Mouse (Mus musculus) layer of hippocampus, adult 9-10 months (tissue): Measurements from ENCODE around the gene Nexn.
"Not testable (repeated sequence)": the region's sequence is repeated elsewhere in the genome, so short reads cannot be mapped to it uniquely, and the experiment has no call there.

Source experiments
- DNase-seq: peaks from one replicate; pipeline ENCODE4 v3.0.0; 2022; ENCODE audit warnings: low spot score

Nexn gene

DNA sequence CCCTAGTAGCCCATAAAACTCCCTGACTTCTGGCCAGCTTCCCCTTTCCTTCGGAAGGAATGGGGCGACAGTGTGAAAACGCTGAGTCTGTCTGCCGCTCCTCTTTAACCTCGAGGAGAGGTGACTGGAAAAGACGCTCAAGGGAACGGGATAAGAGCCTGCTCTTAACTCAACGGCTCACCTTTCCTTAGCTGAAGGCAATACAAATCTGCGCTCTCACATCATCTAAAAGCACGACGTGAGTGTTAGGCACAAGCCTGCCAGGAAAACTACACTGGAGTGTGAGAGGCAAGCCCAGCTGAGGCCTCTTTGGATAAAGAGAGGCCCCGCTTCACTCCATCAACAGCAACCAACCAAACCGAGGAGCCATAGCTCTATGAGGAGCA, at the start of gene Nexn:
TSS of gene Nexn (minus strand) at position 315 of the 386 bp plus-strand sequence.
- no peak for DNase-seq

DNA sequence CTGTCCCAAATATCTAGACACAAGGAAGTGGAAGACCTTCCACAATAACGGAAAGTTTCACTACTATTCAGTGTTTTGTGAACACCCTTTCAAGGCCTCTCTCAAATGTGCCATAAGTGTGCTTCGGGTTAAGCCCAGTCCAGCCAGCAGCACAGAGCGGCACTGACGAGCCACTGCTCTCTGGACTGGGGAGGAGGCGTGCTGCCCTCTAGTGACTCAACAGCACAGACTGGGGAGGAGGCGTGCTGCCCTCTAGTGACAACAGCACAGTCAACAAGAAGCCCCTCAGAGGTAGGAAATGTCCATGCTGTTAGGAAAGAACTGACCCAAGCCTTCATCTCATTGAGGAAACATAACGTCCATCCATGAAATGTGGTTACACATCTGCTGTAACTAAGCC, 49.5 kb upstream of the Nexn start:
- peak; percentile 37 for DNase-seq

DNA sequence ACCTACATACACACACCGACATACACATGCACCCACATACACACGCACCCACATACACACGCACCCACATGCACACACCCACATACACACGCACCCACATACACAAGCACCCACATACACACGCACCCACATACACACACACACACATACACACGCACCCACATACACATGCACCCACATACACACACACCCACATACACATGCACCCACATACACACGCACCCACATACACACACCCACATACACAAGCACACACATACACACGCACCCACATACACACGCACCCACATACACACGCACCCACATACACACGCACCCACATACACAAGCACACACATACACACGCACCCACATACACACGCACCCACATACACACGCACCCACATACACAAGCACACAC, 48.5 kb upstream of the Nexn start:
- not testable (repeated sequence) for DNase-seq

DNA sequence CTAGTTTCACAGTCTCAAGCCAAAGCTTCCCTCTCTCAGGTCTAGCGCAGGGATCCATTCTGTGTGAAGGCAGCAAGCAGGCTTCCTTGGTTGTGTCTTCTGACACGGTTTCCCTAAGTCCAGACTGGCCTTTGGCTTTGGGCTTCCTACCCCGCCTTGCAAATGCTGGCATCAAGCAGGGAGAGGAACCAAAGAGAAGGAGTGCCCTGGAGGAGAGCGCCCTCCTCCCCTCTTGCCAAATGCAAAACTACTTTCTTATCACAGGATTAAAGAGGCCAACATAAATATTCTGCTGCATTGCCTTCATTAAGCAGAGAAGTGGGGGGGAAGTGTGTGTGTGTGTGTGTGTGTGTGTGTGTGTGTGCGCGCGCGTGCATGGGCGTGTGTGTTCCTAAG, 43.1 kb upstream of the Nexn start:
- no peak for DNase-seq

DNA sequence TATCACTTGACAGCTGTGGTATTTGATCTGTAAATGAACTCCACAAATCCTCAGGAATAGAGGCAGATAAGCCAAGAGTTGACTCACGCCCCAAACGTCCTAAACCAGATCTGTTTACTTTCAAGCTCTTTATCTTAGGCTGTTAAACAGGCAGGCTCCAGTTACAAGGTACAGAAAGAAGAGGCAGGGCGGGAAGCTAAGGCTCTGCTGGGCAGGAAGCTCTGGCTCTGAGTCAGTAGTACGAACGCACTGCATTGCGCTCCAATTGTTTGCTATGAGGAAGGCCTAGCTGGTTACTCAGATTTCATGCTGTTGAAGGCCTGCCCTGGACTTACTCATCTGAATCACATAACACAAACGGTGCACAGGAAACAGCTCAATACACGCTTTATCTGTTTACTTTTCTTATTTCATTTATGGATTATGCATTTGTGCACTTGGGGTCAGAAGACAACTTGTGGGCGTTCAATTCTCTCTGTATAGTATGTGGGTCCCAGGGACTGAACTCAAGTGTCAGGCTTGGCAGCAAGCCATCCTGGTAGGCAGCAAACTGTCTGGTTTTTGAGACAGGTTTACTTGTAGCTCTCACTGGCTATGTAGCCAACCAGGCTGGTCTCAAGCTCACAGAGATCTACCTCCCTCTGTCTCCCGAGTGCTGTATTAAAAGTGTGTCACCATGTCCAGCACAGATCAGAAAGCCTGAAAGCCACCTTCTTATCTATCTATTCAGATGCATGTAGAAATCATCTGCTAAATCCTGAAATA, 42.5 kb upstream of the Nexn start:
- no peak for DNase-seq

DNA sequence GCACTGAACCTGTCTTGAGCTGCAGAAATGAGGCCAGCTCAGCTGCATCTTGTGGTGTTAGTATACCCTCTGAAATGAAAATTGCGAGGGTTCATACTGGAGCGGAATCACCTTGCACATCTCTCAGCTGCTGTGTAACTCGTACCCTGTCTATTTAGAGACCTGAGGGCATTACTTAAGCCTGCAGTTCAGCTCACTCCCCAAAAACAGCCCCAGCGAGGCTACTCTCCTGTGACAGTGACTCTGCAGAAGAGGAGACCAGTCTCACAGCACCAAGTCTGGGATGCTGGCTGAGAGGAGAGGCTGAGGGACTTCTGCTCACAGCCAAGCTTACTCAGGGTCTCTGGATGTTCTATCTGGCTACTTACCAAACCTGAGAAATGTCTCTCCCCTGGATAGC, 39.8 kb upstream of the Nexn start:
- DNase-seq, result no peak

DNA sequence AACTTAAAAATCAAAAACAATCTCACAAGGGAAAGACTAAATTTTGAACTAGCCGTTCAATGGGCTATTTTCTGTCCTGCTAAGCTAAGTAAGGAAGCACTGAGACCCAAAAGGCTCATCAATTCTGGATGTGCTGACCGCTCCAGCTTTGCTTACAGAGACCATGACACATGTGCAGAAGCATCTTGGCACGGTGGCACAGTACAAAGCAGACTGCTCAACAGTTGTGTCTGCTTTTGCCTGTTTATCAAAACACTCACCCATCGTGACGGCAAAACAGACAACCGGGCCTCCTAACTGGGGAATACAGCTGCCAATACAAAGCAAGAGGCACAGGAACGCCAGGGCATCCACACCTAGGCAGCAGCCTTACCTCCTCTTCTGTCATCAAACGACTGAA, 38.9 kb upstream of the Nexn start:
- DNase-seq, result no peak

DNA sequence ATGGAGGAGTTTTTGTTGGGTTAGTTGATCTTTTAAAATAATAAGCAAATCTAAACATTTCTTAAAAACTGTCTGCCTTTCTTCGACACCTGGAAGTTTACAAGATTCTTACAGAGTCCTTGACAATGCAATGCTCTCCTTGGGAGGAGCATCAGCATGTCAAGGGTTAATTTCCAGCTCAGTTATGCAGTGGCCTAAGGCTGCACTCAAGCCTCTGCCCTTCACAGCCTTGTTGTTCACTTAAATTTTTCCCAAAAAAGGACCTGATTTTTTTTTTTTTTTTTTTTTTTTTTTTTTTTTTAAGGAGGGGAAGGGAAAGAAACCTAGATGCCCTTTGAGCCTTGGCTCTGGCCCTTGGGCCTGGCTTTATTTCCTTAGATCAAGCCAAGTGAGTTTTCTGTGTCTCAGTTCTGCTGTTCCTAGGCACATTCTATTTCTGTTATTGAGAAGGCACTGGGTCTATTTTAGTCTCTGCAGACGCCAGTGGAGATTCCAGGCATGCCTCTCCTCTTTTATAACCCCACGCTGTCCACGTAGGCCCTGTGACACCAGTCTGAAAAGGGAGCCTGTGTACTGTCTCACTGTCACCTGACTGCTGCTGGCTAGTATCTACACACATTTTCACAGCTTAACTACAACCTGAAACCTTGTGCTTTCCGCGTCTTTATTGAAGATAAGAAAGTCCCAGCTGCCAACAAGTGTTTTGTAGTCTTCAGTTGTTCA, 38.1 kb upstream of the Nexn start:
- DNase-seq, result no peak

DNA sequence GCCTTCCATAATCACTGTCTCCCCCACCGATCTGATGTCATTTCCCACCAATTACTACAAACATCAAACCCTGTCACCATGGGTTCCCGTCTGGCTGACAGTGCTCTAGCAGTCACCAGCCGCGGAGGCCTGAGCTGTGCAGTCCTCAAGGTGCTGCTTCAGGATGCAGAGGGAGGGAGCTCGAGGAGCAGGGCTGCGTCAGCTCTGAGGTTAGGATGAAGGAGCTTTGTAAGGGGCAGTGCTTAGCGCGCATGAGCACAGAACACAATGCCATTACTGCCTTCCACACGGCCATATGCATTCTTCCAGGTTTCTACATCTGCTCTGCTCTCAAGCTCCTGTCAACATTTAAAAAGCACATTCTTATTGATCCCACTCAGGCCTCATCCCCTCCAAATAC, 36.8 kb upstream of the Nexn start:
- DNase-seq, result no peak

DNA sequence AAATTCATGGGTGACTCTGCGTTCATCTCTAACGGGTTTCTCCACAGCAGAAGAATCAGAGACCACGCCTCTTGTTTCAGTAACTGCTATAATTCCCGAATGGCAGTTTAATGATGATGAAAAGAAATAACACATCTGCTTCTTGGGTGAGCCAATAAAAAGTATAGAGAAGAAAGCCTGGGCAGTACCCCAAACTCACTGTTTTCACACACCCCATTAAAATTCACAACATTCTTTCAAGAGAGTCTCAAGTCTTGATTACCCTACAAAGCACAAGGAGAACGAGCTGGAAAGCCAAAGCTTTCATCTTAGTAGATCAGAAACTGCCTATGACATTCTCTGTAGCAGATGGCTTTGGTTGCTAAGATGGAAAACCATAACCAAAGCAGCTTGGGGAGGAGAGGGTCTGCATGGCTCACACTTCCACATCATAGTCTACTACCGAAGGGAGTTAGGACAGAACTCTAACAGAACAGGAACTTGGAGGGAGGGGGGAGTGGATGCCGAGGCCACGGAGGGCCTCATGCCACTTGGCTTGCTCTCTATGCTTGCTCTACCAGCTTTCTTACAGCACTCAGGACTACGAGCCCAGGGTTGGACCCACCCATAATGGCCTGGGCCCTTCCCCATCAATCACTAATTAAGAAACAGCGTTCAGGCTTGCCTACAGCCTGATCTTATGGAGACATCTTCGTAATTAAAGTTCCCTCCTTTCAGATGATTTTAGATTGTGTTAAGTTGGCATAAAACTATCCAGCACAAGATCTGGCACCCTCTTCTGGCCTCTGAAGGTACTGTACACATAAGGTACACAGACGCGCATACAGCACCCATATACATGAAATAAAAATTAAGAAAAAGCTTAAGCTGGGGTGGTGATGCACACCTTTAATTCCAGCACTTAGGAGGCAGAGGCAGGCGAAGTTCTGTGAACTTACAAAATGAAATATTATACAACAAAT, 34.5 kb upstream of the Nexn start:
- no peak for DNase-seq

DNA sequence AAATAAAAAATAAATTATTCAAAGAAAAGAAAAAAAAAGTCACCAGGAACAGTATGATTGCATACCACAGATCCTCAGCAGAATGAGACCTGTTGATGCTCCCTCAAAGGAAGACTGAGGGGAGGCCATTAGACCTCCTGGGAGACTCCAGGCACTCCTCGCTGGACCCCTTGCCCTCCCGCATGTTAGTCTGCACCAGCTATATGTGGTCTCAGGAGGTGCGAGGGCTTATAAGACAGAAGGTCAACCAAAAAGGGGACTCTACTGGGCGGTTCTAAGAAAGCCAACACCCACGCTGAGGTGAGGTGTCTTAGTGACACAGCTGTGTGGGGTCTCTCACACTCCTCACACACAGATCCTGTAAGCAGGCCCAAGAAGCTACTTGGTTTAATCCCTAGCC, 29.7 kb upstream of the Nexn start:
- no peak for DNase-seq

DNA sequence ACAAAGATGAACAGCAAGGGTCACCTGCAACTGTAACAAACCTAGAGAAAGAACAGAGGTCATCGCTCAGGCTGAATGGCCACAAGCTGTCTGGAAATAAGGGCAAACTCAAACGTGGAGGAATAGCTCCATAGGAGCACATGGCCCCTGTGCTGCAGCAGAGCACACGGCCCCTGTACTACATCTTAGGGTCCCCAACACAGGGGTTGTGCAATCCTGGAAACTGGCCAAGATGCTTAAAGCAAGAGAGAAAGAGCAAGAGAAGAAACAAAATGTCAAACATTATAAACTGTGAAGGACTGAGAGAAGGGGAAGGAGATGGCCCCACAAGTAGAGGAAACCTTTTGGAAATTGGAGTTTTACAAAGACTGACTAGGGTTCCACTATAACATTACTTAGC, 28.2 kb upstream of the Nexn start:
- no peak for DNase-seq

DNA sequence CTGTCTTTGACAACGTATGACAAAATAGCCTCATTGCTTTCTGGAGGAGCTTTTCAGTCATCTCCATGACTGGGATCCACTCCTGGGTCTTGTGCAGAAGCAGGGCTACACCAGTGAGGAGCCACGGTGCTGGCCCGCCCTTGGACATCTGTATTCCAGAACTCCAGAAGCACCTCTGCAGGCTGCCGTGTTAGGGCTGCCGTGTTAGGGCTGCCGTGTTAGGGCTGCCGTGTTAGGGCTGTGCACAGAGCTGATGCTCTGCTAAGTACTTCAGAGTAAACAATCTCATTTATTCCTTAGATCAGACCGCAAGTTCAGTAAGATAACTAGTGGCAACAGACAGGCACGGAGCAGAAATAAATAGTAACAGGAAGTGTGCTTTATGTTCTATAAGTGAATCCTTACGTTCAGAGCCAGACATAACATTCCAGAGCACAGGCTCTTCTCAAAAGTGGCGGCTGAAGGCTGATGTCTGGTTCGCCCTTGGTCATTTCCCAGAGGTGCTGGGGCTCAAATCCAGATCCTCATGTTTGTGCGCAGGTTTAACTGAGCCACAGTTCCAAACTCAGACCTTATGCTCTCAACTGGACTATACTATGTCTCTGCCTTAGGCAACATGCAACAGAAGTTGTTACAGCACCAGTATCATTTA, 27.5 kb upstream of the Nexn start:
- DNase-seq, result no peak

DNA sequence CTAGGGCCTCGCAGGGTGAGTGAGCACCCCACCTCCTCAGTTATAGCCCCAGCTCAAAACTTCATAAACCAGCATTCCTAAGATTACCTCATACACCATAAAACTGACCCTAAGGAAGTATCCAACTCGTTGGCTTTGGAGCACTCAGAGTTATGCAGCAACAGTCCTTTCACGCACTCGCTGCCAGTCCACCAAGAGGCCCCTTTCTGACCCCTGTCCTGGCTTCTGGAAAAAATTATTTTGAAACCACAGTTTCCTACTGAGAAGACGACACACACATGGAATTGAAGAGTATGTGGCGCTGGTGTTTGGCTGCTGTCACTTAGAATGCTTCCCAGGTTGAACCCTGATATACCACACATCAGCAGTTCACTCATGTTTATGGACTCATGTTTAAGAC, 25.7 kb upstream of the Nexn start:
- DNase-seq, result no peak

DNA sequence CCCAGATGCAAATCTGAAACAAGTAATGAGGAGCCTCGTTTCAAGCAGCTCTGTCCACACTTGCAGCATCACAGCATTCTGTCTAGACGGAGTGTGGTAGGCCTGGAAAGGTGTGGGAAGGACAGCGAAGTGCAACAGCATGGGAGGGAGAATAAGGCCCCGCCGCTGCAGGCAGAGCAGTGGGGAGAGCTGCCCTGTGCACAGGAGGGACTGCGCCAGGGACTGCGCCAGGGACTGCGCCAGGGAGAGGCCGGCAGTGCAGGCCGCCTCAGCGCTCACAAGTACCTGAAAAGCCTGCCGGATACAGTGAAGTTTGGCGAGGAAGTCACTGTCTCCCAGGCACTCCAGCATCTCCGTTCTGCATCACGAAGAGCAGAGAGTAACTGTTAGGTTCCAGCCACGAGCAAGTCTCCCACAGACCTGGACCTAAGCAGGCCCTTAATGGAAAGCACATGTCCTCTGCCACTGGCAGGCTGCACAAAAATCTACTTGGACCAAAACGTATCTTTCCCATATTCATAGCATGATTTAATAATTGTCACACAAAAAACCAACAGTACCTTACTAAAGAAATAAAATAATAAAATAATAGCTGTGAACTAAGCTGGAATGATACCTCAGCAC, 24.1 kb upstream of the Nexn start:
- no peak for DNase-seq

DNA sequence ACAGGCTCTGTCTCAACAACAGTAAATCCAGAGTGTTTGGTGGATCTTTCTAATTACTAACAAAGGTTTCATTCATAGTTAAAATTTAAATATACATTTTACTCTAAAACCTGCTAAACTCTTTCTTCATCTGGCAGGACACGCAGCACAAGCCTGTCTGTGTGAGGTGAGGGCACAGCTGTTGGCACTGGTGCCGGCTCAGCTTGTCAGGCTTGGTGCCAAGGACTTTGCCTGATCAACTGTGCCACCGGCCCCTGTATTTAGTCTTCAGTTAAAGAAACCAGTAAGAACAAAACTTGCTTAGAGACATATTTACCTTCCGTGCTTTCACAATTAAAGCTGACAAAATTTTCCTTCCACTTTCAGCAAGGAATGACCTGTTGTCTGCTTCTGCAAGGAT, 22.6 kb upstream of the Nexn start:
- DNase-seq, result no peak

DNA sequence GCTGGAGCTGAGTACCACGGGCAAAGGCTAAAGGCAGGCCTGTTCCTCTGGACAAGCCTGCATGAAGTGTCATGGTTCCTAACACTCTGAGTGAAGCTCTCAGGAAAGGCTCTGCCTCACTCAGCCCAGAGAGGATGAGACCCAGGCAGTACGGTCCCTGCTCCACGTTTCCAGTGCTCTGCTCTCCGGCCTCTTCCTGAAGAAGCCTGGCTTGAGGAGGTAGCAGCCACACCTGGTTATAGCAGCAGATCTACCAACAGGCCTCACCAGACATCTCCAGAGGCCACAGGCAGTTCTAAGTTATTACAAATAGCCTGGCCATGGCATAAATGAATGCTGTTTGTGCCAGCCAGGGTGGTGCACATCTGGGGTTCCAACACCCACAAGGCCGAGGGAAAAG, 22.1 kb upstream of the Nexn start:
- no peak for DNase-seq

DNA sequence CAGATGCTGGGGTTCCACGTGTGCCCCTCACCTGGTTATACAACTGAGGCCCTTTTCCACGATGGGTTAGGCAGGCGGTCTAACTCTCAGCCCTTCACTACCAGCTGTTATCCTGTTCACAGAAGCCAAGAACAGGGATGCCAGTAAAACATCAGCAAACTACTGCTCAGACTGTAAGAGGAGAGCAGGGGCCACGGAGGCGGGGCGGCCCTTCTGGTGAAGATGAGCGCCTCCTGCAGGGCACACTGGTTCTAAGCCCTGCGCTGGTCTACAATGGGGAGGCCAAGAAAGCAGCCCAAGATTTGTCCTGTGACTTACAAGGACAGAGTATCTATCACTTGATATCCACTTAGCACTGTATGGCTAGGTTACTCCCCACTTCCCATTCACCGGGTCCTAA, 21.7 kb upstream of the Nexn start:
- DNase-seq, result no peak

DNA sequence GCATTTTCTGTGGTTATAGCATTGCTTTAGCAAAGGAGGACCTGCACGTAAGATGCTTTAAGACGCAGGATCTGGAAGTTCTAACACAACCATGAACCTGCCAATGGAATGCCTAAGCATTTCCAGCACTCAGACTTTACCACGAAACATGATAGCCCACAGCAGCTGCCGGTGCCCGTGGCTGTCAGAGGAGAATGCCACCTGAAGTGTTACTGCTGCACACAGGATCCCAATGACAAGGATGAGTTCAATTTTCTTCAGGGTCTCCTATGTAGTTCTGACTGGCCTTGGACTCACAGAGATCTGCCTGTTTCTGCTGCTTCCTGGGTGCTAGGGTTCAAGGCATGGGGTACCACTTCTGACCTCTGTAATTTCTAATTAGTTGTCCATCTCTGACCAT, 18.6 kb upstream of the Nexn start:
- DNase-seq, result no peak

DNA sequence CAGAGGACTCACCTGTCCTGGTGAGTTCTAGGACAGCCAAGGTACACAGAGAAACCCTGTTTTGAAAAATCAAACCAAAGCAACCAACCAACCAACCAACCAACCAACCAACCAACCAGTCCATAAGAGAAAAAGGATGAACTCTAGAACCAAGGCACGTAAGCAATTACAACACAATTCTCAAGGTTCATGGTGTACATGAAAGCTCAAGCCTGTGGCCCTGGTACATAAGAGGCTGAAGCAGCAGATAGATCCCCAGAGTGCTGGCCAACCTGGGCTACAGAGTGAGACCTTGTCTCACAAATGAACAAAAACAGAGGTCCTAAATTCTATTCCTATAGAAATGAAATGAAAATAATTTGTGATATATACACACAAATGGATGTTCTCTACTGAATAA, 18.2 kb upstream of the Nexn start:
- DNase-seq, result no peak

DNA sequence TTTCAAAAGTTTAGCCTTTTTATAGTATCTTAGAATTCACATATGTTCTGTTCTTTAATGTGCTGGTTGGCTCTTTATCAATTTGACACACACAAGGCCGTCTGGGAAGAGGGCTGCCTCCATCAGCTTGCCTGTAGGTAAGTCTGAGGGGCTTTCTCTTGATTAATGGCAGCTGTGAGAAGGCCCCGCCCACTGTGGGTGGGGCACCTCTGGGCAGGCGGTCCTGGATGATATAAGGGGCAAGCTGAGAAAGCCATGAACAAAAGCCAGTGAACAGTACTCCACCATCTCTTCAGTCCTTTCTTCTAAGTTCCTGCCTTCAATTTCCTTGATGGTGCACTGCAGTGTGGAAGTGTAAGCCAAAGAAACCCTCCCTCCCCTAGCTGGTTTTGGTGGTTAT, 16.0 kb upstream of the Nexn start:
- DNase-seq, result no peak

DNA sequence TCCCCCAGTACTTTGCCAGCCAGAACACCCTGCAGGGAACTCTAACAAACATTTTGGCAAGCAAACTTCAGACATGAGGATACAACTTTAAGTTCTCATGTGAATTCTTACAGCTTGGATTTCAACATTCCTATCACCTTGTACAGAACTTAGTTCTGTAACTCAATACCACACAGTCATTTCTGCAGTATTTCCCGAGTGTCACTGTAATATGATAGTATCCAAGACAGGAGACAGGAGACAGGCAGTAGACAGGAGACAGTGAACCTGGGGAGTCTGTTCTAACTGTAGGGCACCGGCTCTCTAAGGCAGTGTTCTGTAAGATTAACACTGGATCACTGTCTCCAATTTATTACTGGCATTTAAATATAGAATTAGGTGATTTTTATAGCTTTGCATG, 12.3 kb upstream of the Nexn start:
- no peak for DNase-seq
